Mouse (Mus musculus): ENCODE measurements around the gene Apba2.
A peak's percentile ranks its signal among the peaks of the same experiment; 100 is the strongest.

The Apba2 gene

DNA sequence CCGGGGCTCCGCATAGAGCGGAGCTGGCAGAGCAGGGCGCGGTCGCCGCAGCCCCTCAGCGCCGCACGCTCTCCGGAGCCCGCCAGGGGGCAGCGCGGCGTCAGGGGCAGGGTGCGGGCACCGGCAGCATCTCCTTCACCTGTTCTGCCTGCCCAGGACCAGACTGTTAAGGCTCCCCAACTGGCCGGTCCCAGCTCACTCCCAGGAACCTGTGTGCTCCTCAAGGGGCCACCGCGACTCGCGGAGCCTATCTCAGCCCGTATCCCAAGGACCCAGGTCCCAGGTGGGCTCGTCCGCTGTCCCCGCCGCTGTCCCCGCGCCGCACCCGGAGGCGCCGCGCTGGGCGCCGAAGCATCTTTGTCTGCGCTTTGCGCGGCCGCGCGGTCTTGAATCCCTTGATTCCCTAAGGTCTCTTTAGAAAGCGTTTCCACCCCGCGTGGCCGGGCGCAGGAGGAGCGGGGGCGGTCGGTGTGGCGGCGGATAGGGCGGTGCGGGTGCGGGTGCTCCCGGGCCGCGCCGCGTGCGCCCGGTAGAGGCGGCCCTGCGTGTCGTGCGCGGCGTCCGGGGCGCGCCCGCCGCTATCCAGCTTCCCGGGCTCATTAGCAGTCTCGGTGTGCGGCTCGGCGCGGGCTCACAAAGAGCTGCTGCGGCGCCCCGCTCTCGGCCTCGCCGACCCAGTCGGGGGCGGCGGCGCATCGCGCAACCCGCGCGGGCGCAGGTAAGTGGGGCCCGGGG lies at the start of gene Apba2:
TSS of gene Apba2 (plus strand) at position 171 of the 735 bp plus-strand sequence.
- peak; percentile 83 for DNase-seq (ENCODE audit: low spot score)

DNA sequence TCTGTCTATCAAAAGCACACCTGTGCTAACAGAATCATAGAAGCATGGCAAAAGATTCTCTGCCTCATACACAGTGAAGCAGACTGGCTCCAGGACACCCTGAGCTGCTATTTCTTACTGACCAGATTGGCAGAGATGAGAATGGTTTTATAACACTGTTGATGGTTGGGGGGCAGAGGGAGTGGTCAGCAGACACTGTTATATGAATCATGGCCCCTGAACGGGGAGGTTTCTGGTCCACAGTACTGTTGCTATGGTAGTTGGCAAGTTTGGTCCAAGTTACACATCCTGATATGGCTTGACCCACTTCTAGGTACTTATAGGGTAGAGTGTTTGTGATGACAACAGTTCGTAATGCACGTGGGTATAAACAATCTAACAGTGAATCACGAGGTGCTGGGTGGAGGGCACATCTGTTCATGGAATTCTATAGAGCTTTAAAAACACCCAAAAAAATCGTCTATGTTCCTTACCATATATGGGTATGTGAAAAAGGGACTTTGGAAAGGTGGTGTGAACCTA lies 49.6 kb upstream of the Apba2 start:
- DNase-seq (ENCODE audit: low spot score): no peak

GRCm38 (mm10) chr7:64452471-64453222 lies 48.9 kb upstream of the Apba2 start:
- no peak for DNase-seq (ENCODE audit: low spot score)

- DNase-seq (ENCODE audit: low spot score): peak; percentile 17
Measured at GRCm38 (mm10) chr7:64456176-64456575, 45.3 kb upstream of the Apba2 start.

- peak; percentile 71 for DNase-seq (ENCODE audit: low spot score)
Measured at GRCm38 (mm10) chr7:64456676-64457075, 44.8 kb upstream of the Apba2 start.

- no peak for DNase-seq (ENCODE audit: low spot score)
Measured at GRCm38 (mm10) chr7:64457811-64458210, 43.7 kb upstream of the Apba2 start.

GRCm38 (mm10) chr7:64497438-64497837 lies 4.1 kb upstream of the Apba2 start:
- DNase-seq (ENCODE audit: low spot score): peak; percentile 50

- peak; percentile 53 for DNase-seq (ENCODE audit: low spot score)
Measured at GRCm38 (mm10) chr7:64502271-64503180, 1.0 kb downstream of the Apba2 start.

- DNase-seq (ENCODE audit: low spot score): no peak
Measured at GRCm38 (mm10) chr7:64503641-64504040, 2.1 kb downstream of the Apba2 start.

GRCm38 (mm10) chr7:64504691-64505231 lies 3.3 kb downstream of the Apba2 start:
- DNase-seq (ENCODE audit: low spot score): peak; percentile 44

GRCm38 (mm10) chr7:64505571-64505970 lies 4.1 kb downstream of the Apba2 start:
- DNase-seq (ENCODE audit: low spot score): no peak

DNA sequence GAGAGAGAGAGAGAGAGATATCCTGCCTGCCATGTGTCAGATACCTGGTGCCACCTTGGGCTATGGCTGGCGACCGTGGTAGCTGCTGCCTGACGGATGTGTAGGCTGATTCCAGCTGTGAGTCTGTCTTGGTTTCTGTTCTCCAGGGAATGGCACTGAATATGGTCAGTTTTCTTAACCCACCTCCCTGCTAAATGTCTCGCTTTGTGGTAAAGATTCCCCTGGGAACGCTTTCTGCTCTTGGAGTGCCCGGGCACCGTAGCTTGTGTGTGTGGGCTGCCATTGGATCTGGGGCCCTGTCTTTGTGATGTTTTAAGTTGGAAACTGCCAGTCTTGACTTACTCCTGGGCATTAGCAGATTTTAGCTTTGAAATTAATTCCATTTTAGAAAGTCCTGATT lies 7.3 kb downstream of the Apba2 start:
- no peak for DNase-seq (ENCODE audit: low spot score)

- DNase-seq (ENCODE audit: low spot score): peak; percentile 61
Measured at GRCm38 (mm10) chr7:64509911-64510310, 8.4 kb downstream of the Apba2 start.

- no peak for DNase-seq (ENCODE audit: low spot score)
Measured at GRCm38 (mm10) chr7:64510526-64511210, 9.2 kb downstream of the Apba2 start.

GRCm38 (mm10) chr7:64513621-64514020 lies 12.1 kb downstream of the Apba2 start:
- no peak for DNase-seq (ENCODE audit: low spot score)

DNA sequence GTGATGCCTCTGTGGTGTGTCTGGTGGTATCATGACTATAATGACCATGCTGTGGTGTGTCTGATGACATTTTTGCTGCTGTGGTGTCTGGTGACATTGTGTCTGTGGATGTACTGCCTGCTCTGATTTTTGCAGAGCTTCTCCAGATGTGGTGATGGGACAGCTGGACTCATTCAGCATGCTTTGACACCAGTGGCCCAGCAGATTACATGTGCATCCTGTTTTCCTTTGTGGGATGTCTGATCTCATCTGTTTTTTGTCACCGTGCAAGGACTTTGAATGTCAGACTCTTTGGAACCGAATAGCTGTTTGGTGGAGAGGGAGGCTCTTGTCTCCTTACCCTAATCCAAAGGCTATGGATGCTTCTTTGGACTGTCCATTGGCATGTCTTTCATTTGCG lies 13.8 kb downstream of the Apba2 start:
- no peak for DNase-seq (ENCODE audit: low spot score)

DNA sequence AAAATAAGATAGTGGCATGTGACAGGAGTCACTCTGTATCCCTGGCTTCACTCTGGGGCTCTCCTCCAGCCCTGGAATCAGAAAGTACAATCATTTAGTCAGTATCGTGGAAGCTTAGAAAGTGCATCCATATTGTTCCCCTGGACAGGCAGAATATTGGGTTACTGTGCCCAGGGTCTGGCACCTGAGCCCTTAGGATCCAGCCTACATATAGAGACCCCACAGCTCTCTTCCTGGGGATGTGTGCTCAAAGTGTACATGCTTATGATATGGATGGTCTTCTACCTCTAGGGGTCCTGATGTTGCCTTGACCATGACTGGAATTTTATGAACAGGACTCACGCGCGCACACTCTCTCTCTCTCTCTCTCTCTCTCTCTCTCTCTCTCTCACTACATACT lies 14.4 kb downstream of the Apba2 start:
- DNase-seq (ENCODE audit: low spot score): no peak

DNA sequence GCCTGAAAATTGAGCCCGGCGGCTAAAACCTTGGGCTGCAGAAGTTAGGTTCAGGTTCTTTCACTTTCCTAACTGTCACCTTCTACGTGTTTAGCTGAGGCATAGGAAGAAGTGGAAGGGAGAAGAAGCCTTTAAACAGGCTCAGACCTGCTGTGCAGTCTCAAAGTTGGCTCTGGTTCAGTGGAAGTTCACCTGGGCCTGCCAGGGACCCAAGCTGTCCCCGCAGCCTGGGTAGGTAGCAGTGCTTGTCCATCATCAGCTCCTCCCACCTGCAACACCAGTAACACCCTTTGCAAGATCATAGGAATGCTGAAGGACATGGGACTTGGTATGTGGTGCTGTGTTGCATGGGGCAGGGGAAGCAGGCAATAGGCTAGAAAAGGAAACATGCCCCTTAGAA lies 17.6 kb downstream of the Apba2 start:
- no peak for DNase-seq (ENCODE audit: low spot score)

DNA sequence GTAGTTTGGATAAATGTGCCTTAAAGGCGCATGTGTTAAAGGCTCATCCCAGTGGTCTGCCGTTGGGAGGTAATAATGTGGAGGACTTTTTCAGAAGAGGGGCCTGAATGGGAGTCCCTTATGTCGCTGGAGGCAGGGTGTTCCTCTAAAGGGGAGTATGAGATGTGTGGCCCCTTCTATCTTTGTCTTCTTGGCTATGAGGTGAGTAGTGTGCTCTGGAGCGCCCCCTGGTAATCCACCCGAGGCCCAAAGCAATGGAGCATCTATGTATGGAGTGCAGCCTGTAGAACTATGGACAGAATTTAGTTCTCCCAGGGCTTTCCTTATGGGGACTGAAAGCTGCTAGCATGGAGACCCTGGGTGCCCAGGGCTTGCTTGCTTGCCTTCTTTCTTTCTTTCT lies 18.0 kb downstream of the Apba2 start:
- DNase-seq (ENCODE audit: low spot score): no peak

GRCm38 (mm10) chr7:64521695-64522408 lies 20.3 kb downstream of the Apba2 start:
- peak; percentile 68 for DNase-seq (ENCODE audit: low spot score)

DNA sequence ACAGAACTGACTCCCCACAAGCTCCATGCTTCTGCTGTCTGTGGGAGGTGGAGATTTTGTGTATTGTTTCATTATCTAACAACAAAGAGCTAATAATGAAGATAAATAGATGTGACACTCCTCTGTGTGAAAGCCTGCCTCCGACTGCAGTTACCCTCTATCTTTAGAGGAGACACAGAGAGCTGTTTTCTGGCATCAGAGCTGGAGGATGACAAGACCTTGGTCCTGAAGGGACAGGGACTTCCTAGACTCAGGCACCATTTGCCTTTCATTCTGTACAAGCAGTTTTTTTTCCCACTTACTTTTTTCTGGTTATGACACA lies 20.9 kb downstream of the Apba2 start:
- DNase-seq (ENCODE audit: low spot score): peak; percentile 78
